Mouse (Mus musculus): ENCODE measurements around the gene Lyg2. TPM values are rescaled to one million over a fixed set of nuclear protein-coding genes. Genes with fewer than 3 reads are reported as not detected.

The Lyg2 gene
- polyA plus RNA-seq, 1 experiment = not detected

DNA sequence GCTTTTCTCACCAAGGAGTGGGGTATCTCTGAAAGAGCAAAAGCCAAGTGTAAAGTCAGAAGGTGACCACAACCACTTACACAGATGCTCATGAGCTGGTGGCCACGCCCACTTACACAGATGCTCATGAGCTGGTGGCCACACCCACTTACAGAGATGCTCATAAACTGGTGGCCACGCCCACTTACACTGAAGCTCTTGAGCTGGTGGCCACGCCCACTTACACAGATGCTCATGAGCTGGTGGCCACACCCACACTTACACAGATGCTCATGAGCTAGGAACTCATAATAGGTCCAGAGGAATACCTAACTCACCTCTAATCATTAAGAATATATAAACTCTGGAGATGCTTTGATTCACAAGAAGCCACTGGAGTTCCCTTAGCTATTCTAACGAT, 31.8 kb downstream of the Lyg2 start:
- H3K27ac ChIP-seq (ENCODE audit: control insufficient read depth, insufficient read depth, low read depth, low read length) = no peak overlapping the region
- no peak for TF ChIP-seq POLR2A (IDR thresholded peaks at IDR 0.05; ENCODE audit: control insufficient read depth, low read depth, low read length)
- TF ChIP-seq CTCF (IDR thresholded peaks at IDR 0.05; ENCODE audit: control insufficient read depth, insufficient read depth, insufficient replicate concordance, low read depth, low read length) = no peak
- H3K36me3 ChIP-seq (ENCODE audit: control insufficient read depth, insufficient read depth, low read length) = no peaks in the 10 kb centered on the region

DNA sequence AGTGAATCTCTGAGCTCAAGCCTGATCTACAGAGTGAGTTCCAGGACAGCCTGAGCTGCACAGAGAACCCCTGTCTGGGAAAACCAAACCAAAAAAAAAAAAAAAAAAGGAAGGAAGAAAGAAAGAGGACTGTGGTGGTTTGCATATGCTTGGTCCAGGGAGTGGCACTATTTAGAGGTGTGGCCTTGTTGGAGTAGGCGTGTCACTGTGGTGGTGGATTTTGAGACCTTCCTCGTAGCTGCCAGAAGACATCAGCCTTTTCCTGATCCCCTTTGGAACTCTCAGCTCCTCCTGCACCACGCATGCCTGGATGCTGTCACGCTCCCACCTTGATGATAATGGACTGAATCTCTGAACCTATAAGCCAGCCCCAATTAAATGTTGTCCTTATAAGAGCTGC, 32.9 kb downstream of the Lyg2 start:
- TF ChIP-seq POLR2A (IDR thresholded peaks at IDR 0.05; ENCODE audit: control insufficient read depth, low read depth, low read length) (no peak), CTCF (IDR thresholded peaks at IDR 0.05; ENCODE audit: control insufficient read depth, insufficient read depth, insufficient replicate concordance, low read depth, low read length) (no peak)
- no peak overlapping the region for H3K4me3 ChIP-seq (ENCODE audit: control insufficient read depth, low read depth, low read length)
- H3K36me3 ChIP-seq (ENCODE audit: control insufficient read depth, insufficient read depth, low read length) = no peaks in the 10 kb centered on the region
- no peak overlapping the region for H3K27ac ChIP-seq (ENCODE audit: control insufficient read depth, insufficient read depth, low read depth, low read length)
- H3K4me1 ChIP-seq (ENCODE audit: control insufficient read depth, insufficient read depth, low read length) = no peaks in the 10 kb centered on the region
- H3K27me3 ChIP-seq (ENCODE audit: control insufficient read depth, insufficient read depth, low read length) = no peaks in the 10 kb centered on the region

More for the DNA sequence above, 31.8 kb downstream of the Lyg2 start:
- Histone ChIP-seq H3K27me3 (ENCODE audit: control insufficient read depth, insufficient read depth, low read length) (no peaks in the 10 kb centered on the region), H3K4me1 (ENCODE audit: control insufficient read depth, insufficient read depth, low read length) (no peaks in the 10 kb centered on the region), H3K4me3 (ENCODE audit: control insufficient read depth, low read depth, low read length) (no peak overlapping the region)

DNA sequence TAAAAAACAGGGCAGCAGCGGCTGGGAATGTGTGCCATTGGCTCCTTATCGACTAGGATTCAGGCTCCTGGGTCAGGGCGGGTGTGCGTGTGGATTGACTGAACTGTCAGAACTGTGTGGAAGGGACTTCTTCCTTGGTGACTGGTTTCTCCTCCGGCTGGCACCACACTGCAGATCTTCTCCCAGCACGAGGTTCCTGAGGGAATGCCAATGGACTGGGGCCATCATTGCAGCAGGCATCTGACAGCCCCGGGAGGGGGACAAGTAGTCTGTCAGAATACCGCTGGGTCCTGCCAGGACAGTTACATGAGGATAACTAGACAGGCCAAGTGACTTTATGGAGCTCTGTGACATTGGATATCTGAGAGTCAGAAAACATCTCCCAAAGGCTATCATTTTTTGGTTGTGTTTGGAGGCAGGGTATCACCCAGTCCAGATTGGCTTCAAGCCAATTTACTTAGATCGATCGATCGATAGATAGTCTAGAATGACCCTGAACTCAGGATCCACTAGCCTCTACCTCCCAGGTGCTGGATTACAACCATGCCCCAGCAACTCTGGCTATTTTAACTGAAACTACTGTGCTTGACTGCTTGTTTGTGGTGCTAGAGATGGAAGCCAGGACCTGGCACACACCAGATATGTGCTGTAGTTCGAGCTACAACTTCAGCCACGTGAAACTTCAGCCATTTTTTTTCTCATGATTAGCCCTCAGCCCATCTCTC, 38.4 kb downstream of the Lyg2 start:
- Histone ChIP-seq H3K36me3 (ENCODE audit: control insufficient read depth, insufficient read depth, low read length) (no peaks in the 10 kb centered on the region), H3K27ac (ENCODE audit: control insufficient read depth, insufficient read depth, low read depth, low read length) (no peak overlapping the region), H3K4me1 (ENCODE audit: control insufficient read depth, insufficient read depth, low read length) (peaks cover 3% of the 10 kb centered on the region; the same call in 1 of the 2 replicates), H3K27me3 (ENCODE audit: control insufficient read depth, insufficient read depth, low read length) (no peaks in the 10 kb centered on the region), H3K4me3 (ENCODE audit: control insufficient read depth, low read depth, low read length) (no peak overlapping the region)
- TF ChIP-seq CTCF (IDR thresholded peaks at IDR 0.05; ENCODE audit: control insufficient read depth, insufficient read depth, insufficient replicate concordance, low read depth, low read length) = no peak
- TF ChIP-seq POLR2A (IDR thresholded peaks at IDR 0.05; ENCODE audit: control insufficient read depth, low read depth, low read length) = no peak

DNA sequence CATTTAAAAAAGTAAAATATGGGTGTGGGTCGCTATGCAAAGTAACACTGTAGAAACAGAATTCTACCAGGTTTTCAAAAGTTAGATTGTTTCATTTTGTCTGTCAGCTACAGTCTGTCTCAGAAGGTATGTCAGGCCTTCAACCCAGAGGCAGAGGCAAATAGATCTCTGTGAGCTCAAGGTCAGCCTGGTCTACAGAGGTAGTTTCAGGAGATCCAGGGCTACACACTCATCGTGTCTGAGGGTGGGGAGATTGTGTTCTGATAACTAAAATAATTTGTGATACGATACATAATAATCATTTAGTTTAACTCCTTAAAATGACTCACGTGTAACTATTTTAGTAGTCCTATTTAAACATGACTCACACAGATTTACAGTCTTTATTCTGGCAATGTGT, 43.1 kb downstream of the Lyg2 start:
- Histone ChIP-seq H3K27me3 (ENCODE audit: control insufficient read depth, insufficient read depth, low read length) (no peaks in the 10 kb centered on the region), H3K4me1 (ENCODE audit: control insufficient read depth, insufficient read depth, low read length) (peaks cover 5% of the 10 kb centered on the region), H3K4me3 (ENCODE audit: control insufficient read depth, low read depth, low read length) (no peak overlapping the region), H3K27ac (ENCODE audit: control insufficient read depth, insufficient read depth, low read depth, low read length) (no peak overlapping the region), H3K36me3 (ENCODE audit: control insufficient read depth, insufficient read depth, low read length) (no peaks in the 10 kb centered on the region)
- TF ChIP-seq POLR2A (IDR thresholded peaks at IDR 0.05; ENCODE audit: control insufficient read depth, low read depth, low read length) = no peak
- TF ChIP-seq CTCF (IDR thresholded peaks at IDR 0.05; ENCODE audit: control insufficient read depth, insufficient read depth, insufficient replicate concordance, low read depth, low read length) = no peak

DNA sequence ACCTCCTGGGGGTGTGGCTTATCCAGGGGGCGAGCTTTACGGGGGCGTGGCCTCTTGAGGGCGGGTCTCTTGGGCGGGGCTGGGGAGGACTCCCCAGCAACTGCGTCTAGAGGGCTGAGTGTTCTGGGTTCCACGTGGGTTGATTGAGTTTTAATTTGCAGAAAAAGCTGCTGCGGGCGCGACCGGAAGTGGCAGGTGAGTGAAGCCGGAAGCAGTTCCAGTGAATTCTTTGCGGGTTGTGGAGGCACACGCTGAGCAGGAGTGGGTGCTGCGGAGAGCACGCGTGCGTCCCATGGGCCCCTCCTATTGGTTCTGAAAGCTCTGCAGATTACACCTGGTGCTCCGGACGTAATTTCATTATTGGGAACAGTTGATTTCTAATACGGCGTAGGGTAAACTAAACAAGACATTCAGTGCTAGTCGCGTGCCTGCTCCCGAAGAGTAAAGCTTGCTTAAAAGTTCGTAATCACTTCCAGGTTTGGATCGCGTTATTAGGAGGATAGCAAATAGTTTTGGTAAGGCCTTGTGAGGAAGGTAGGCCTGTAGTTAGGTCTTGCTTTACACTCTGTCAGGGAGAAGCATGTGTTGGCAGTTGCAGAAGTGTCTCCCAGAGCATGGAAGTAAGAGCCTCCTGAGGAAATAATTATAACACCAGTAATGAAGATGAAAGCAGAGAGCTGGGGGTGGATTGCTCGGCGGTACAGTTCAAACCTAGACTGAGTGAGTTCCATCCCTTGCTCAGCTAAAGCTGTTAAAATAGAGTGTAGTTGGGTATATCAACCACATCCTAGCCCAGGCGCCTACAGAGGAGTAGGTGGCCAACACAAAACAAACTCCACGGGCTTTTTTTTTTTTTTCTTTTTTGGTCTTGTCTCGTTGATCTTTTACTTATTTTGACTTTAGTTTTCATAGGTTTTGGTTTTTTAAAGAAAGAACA, 43.9 kb downstream of the Lyg2 start:
- Histone ChIP-seq H3K36me3 (ENCODE audit: control insufficient read depth, insufficient read depth, low read length) (no peaks in the 10 kb centered on the region), H3K4me3 (ENCODE audit: control insufficient read depth, low read depth, low read length) (peak overlapping the region; percentile 91), H3K27me3 (ENCODE audit: control insufficient read depth, insufficient read depth, low read length) (no peaks in the 10 kb centered on the region), H3K4me1 (ENCODE audit: control insufficient read depth, insufficient read depth, low read length) (peaks cover 5% of the 10 kb centered on the region), H3K27ac (ENCODE audit: control insufficient read depth, insufficient read depth, low read depth, low read length) (peak overlapping the region; percentile 84)
- TF ChIP-seq CTCF (IDR thresholded peaks at IDR 0.05; ENCODE audit: control insufficient read depth, insufficient read depth, insufficient replicate concordance, low read depth, low read length) (no peak), POLR2A (IDR thresholded peaks at IDR 0.05; ENCODE audit: control insufficient read depth, low read depth, low read length) (peak; percentile 59; the same call in 1 of the 2 replicates)

DNA sequence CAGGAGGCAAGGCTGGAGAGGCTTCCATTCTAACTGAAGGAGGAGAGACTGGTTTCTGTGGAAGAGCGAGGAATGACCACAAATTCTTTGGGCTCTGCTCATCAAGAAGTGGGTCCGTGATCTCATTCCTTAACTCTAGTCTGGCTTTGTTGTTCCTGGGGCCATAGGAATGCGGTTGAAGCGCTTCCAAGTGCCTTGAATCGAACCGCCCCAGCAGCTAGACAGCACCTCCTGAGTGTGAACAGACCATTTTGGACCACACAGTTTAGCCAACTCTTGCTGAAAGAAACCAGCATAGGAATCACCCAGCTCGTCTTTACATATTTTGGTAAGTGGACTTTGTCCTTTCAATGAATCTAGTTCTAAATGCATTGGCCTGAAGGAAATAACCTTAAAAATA, 44.6 kb downstream of the Lyg2 start, which contains the start of gene Lipt1:
Gene Lipt1, plus strand, starts transcription at position 35 of the 400 bp plus-strand sequence.
- no peaks in the 10 kb centered on the region for H3K27me3 ChIP-seq (ENCODE audit: control insufficient read depth, insufficient read depth, low read length)
- TF ChIP-seq POLR2A (IDR thresholded peaks at IDR 0.05; ENCODE audit: control insufficient read depth, low read depth, low read length) = no peak
- TF ChIP-seq CTCF (IDR thresholded peaks at IDR 0.05; ENCODE audit: control insufficient read depth, insufficient read depth, insufficient replicate concordance, low read depth, low read length) = no peak
- peak within 1 kb of the TSS; percentile 91 for H3K4me3 ChIP-seq (ENCODE audit: control insufficient read depth, low read depth, low read length)
- peaks cover 5% of the 10 kb centered on the region for H3K4me1 ChIP-seq (ENCODE audit: control insufficient read depth, insufficient read depth, low read length)
- H3K36me3 ChIP-seq (ENCODE audit: control insufficient read depth, insufficient read depth, low read length) = no peaks in the 10 kb centered on the region
- peak within 1 kb of the TSS; percentile 84 for H3K27ac ChIP-seq (ENCODE audit: control insufficient read depth, insufficient read depth, low read depth, low read length)

DNA sequence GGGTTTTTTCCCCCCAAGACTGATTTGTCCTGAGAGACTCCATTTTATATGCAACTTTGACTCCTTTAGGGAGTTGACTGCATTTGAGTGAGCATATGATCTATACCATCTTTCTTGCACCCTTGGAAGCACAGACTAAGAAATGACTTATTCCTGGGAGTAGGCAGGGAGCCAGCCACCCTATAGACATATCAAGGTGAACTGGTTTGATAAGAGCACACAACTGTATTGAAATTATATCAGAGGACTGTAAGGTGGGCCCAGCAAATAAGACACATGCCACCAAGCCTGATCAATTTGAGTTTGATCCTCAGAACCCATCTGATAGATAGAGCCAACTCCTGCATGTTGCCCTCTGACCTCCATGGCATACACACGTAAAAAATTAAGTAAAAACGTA, 46.9 kb downstream of the Lyg2 start:
- Histone ChIP-seq H3K4me3 (ENCODE audit: control insufficient read depth, low read depth, low read length) (no peak overlapping the region), H3K27ac (ENCODE audit: control insufficient read depth, insufficient read depth, low read depth, low read length) (no peak overlapping the region), H3K27me3 (ENCODE audit: control insufficient read depth, insufficient read depth, low read length) (no peaks in the 10 kb centered on the region), H3K36me3 (ENCODE audit: control insufficient read depth, insufficient read depth, low read length) (no peaks in the 10 kb centered on the region), H3K4me1 (ENCODE audit: control insufficient read depth, insufficient read depth, low read length) (peaks cover 3% of the 10 kb centered on the region)
- TF ChIP-seq CTCF (IDR thresholded peaks at IDR 0.05; ENCODE audit: control insufficient read depth, insufficient read depth, insufficient replicate concordance, low read depth, low read length) (no peak), POLR2A (IDR thresholded peaks at IDR 0.05; ENCODE audit: control insufficient read depth, low read depth, low read length) (no peak)

Data from testis, adult 2 months (tissue).